Mouse (Mus musculus): ENCODE data around the gene Unc5cl. TPM values are rescaled to one million over a fixed set of nuclear protein-coding genes. Genes with fewer than 3 reads are reported as not detected.

Gene Unc5cl
- total and polyA plus RNA-seq, 3 experiments: 0.21 to 0.27 (median 0.23) TPM

DNA sequence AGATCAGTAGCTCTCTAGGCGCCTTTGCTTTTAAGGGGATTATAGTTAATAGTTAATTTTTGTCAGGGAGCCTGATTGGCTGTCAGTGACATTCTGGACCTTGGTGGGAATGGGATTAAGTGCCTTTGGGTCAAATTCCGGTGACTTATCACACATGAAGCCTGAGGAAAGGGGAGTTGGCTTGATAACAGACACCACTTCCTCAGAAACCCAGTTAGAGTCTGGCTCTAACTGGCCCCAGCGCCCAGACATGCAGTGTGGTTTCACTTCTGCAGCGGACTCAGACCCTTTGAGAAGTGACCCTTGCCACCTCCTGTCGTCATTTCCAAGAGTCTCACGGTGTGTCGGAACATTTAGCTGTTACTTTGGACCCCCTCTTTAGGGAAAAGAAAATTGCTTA, 36.5 kb upstream of the Unc5cl start:
- no peaks in the 10 kb centered on the region for H3K36me3 ChIP-seq (ENCODE audit: control insufficient read depth, insufficient read depth, low read length)
- peaks cover 2% of the 10 kb centered on the region for H3K4me1 ChIP-seq (ENCODE audit: control insufficient read depth, insufficient read depth, low read length)
- no peak overlapping the region for H3K9ac ChIP-seq (ENCODE audit: low read depth, low read length)
- TF ChIP-seq CTCF (IDR thresholded peaks at IDR 0.05): no peak
- no peak overlapping the region for H3K4me3 ChIP-seq
- intact Hi-C loops (cut with DNase I): loop anchor here (5.0 kb wide), 1 partner anchor 34 kb away; the partner anchor contains the start of genes Tspo2 and Unc5cl
- peak in 1 of 2 experiments; percentile 33 for DNase-seq
- no peaks in the 10 kb centered on the region for H3K27me3 ChIP-seq (ENCODE audit: control insufficient read depth, insufficient read depth, low read length)
- H3K27ac ChIP-seq: peak overlapping the region; percentile 21; the same call in 1 of the 2 replicates
- H3K79me2 ChIP-seq (replicated peaks; ENCODE audit: control insufficient read depth, insufficient read depth, low read length): no peaks in the 10 kb centered on the region
- WGBS: 23% methylated on average over 7 of the region's 7 CpGs

DNA sequence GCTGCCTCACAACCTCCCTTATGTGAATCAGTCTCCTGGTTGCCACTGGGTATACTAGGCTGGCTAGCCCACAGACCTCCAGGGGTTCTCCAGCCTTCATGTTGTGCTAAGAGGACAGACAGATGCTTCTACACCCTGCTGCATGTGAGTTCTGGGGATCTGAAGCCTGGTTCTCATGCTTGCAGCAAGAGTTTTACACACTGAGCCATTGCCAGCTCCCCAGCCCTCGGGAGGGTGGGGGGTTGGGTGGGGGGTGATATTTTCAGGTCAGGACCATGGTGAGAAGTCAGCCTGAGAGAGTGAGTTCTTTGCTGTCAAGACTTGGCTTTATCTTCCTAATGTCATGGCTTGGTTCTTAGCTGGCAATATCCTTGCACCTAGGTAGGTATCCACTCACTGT, 35.9 kb upstream of the Unc5cl start:
- H3K79me2 ChIP-seq (replicated peaks; ENCODE audit: control insufficient read depth, insufficient read depth, low read length): no peaks in the 10 kb centered on the region
- H3K9ac ChIP-seq (ENCODE audit: low read depth, low read length): no peak overlapping the region
- 67% methylated on average over 1 of the region's 1 CpGs for WGBS
- peaks cover 2% of the 10 kb centered on the region for H3K4me1 ChIP-seq (ENCODE audit: control insufficient read depth, insufficient read depth, low read length)
- H3K4me3 ChIP-seq: no peak overlapping the region
- no peaks in the 10 kb centered on the region for H3K36me3 ChIP-seq (ENCODE audit: control insufficient read depth, insufficient read depth, low read length)
- peak overlapping the region; percentile 21; the same call in 1 of the 2 replicates for H3K27ac ChIP-seq
- intact Hi-C loops (cut with DNase I): loop anchor here (5.0 kb wide), 1 partner anchor 34 kb away; the partner anchor contains the start of genes Tspo2 and Unc5cl
- DNase-seq: no peak
- H3K27me3 ChIP-seq (ENCODE audit: control insufficient read depth, insufficient read depth, low read length): no peaks in the 10 kb centered on the region
- TF ChIP-seq POLR2A (IDR thresholded peaks at IDR 0.05; ENCODE audit: insufficient read depth, low read depth, low read length) (no peak), CTCF (IDR thresholded peaks at IDR 0.05) (no peak), EP300 (IDR thresholded peaks at IDR 0.05; ENCODE audit: insufficient read depth, low read depth, low read length) (no peak)

DNA sequence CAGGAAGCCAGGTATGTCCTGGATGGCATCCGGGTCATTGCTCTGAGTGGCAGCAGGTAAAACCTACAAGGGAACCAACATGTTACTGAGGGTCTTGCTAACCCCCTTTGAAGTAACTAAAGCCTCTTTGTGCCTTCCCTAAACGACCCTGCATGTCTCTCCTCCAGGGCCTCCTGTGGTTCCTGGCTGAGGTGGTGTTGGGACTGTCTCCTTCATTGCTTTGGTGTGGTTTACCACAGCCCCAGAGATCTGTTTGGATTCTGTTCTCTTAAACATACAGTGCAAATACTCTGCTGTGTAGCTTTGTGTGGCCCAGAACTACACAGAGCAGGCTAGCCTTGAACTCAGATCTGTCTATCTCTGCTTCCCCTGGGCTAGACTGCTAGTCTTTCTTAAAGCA, 35.1 kb upstream of the Unc5cl start:
- peaks cover 3% of the 10 kb centered on the region; the same call in 1 of the 2 replicates for H3K36me3 ChIP-seq (ENCODE audit: control insufficient read depth, insufficient read depth, low read length)
- intact Hi-C loops (cut with DNase I): loop anchor here (5.0 kb wide), 1 partner anchor 33 kb away; the partner anchor contains the start of genes Tspo2 and Unc5cl
- TF ChIP-seq POLR2A (IDR thresholded peaks at IDR 0.05; ENCODE audit: insufficient read depth, low read depth, low read length): no peak
- no peak for TF ChIP-seq EP300 (IDR thresholded peaks at IDR 0.05; ENCODE audit: insufficient read depth, low read depth, low read length)
- TF ChIP-seq CTCF (IDR thresholded peaks at IDR 0.05): no peak
- no peaks in the 10 kb centered on the region for H3K27me3 ChIP-seq (ENCODE audit: control insufficient read depth, insufficient read depth, low read length)
- no peaks in the 10 kb centered on the region for H3K79me2 ChIP-seq (replicated peaks; ENCODE audit: control insufficient read depth, insufficient read depth, low read length)
- 52% methylated on average over 2 of the region's 2 CpGs for WGBS
- no peak overlapping the region for H3K9ac ChIP-seq (ENCODE audit: low read depth, low read length)
- no peak overlapping the region for H3K4me3 ChIP-seq
- DNase-seq: no peak
- no peak overlapping the region for H3K27ac ChIP-seq
- H3K4me1 ChIP-seq (ENCODE audit: control insufficient read depth, insufficient read depth, low read length): peaks cover 5% of the 10 kb centered on the region

DNA sequence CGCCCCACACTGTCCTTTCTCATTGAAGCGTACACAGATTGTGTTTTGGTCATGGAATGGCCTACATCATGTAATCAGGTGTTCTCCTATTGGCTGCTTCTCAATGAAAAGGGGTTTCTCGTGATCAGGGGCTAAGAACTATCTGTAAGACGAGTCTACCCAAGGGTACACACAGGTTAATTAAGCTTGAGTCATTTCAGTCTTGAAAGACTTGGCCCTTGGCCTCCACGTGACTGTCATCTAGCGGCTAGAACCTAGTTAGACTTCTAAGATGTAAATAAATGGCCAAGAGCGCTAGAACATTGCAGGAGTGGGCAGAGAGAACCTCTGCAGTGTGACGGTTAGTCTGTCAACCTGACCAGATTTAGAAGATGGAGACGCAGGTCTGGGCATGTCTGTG, 30.5 kb upstream of the Unc5cl start:
- Histone ChIP-seq H3K27ac (no peak overlapping the region; the same call in 1 of the 2 replicates), H3K9ac (ENCODE audit: low read depth, low read length) (no peak overlapping the region), H3K27me3 (ENCODE audit: control insufficient read depth, insufficient read depth, low read length) (no peaks in the 10 kb centered on the region), H3K79me2 (replicated peaks; ENCODE audit: control insufficient read depth, insufficient read depth, low read length) (no peaks in the 10 kb centered on the region; the same call in 1 of the 2 replicates), H3K36me3 (ENCODE audit: control insufficient read depth, insufficient read depth, low read length) (peaks cover 6% of the 10 kb centered on the region), H3K4me1 (ENCODE audit: control insufficient read depth, insufficient read depth, low read length) (peaks cover 15% of the 10 kb centered on the region), H3K4me3 (no peak overlapping the region)
- TF ChIP-seq POLR2A (IDR thresholded peaks at IDR 0.05; ENCODE audit: insufficient read depth, low read depth, low read length) (no peak), EP300 (IDR thresholded peaks at IDR 0.05; ENCODE audit: insufficient read depth, low read depth, low read length) (no peak), CTCF (IDR thresholded peaks at IDR 0.05) (no peak)
- WGBS: 78% methylated on average over 9 of the region's 9 CpGs
- intact Hi-C loops (cut with DNase I): no loop called here
- no peak for DNase-seq

DNA sequence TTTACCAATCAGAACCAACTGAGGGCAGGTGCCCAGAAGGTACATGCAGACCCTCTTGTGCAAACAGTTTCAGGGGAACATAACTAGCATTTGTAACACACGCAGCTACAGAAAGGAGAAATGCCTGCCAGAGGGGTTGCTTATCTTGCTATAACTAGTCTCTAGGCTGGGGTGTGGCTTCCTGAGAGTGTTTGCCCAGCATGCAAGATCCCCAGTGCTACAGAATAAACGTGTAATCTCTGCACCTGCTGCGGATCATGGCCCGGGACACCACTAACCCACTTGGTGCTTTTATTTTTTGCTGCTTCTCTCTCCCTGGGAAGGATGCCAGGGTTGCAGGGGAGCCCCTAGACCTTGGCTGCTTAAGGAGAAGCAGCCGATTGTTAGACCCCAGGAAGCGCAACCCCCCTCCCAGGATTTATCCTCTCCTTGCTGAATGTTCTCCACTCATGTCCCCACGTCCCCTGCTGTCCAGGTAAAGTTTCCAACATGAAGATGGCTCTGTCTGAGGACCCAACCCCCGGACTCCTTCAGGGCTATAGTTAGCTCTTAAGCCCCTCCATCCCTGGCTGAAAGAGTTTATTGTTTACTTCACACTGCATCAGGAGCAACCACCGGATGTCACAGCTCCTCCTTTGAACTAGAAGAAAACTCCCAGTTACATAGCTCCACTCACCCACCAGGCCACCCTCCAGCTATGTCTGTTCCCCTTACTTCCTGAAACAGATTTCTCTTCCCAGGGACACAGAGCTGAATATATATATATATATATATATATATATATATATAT, 28.7 kb upstream of the Unc5cl start:
- WGBS: 13% methylated on average over 9 of the region's 9 CpGs
- TF ChIP-seq POLR2A (IDR thresholded peaks at IDR 0.05; ENCODE audit: insufficient read depth, low read depth, low read length) (no peak), EP300 (IDR thresholded peaks at IDR 0.05; ENCODE audit: insufficient read depth, low read depth, low read length) (no peak), CTCF (IDR thresholded peaks at IDR 0.05) (no peak)
- peak overlapping the region; percentile 26 for H3K9ac ChIP-seq (ENCODE audit: low read depth, low read length)
- H3K36me3 ChIP-seq (ENCODE audit: control insufficient read depth, insufficient read depth, low read length): peaks cover 11% of the 10 kb centered on the region
- DNase-seq: peak in 1 of 2 experiments; percentile 58
- no peaks in the 10 kb centered on the region for H3K27me3 ChIP-seq (ENCODE audit: control insufficient read depth, insufficient read depth, low read length)
- H3K79me2 ChIP-seq (replicated peaks; ENCODE audit: control insufficient read depth, insufficient read depth, low read length): no peaks in the 10 kb centered on the region; the same call in 1 of the 2 replicates
- intact Hi-C loops (cut with DNase I): loop anchor here (2.0 kb wide), 1 partner anchor 15 kb away; the partner anchor contains the start of gene Oard1
- H3K4me3 ChIP-seq: 0 out of 2 replicates have a peak overlapping the region, but pooled peaks have one; percentile 1
- peak overlapping the region; percentile 83 for H3K27ac ChIP-seq
- H3K4me1 ChIP-seq (ENCODE audit: control insufficient read depth, insufficient read depth, low read length): peaks cover 22% of the 10 kb centered on the region
